Mouse (Mus musculus): ENCODE measurements around the gene Apc2. TPM values are rescaled to one million over a fixed set of nuclear protein-coding genes. Genes with fewer than 3 reads are reported as not detected.

Apc2 gene
- total and polyA plus RNA-seq, 3 experiments: 0.07 to 0.13 TPM; not detected in 1

DNA sequence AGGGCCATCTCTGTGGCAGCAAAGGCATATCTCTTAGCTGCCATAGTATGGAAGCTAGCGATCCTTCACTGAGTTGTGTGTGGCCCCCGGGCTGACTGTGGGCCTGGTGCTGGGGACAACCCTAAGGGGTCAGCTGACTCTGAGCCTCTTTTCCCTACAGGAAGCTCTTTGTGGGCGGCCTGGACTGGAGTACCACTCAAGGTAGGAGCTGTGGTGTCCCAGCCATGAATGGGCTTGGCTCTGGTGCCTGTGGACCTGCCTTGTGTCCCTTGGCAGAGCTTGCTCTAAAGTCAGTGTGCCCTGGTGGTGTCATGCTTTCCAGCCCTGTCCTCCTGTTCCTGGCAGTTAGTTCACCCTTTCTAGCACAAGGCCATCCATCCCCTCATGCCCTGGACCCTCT lies 21.9 kb upstream of the Apc2 start:
- TF ChIP-seq MAZ (IDR thresholded peaks at IDR 0.05; ENCODE audit: low read depth, low read length) (no peak), ZNF384 (IDR thresholded peaks at IDR 0.05; ENCODE audit: low read depth, low read length) (no peak), EP300 (IDR thresholded peaks at IDR 0.05; ENCODE audit: low read length) (no peak), MXI1 (IDR thresholded peaks at IDR 0.05; ENCODE audit: low read depth, low read length) (no peak), POLR2A (IDR thresholded peaks at IDR 0.05; ENCODE audit: low read depth, low read length) (no peak), GABPA (IDR thresholded peaks at IDR 0.05; ENCODE audit: insufficient replicate concordance, low read depth, low read length) (no peak), KAT2A (IDR thresholded peaks at IDR 0.05; ENCODE audit: insufficient replicate concordance, low read length) (no peak), NRF1 (IDR thresholded peaks at IDR 0.05; ENCODE audit: low read depth, low read length) (no peak), MAX (IDR thresholded peaks at IDR 0.05; ENCODE audit: low read length) (no peak), E2F4 (IDR thresholded peaks at IDR 0.05; ENCODE audit: insufficient replicate concordance, low read depth, low read length) (no peak), MEF2A (IDR thresholded peaks at IDR 0.05; ENCODE audit: borderline replicate concordance, low read depth, low read length) (no peak), SMC3 (IDR thresholded peaks at IDR 0.05; ENCODE audit: low read depth, low read length) (no peak), ZC3H11A (IDR thresholded peaks at IDR 0.05; ENCODE audit: low read depth, low read length) (no peak), RAD21 (IDR thresholded peaks at IDR 0.05; ENCODE audit: low read depth, low read length) (no peak), ZMIZ1 (IDR thresholded peaks at IDR 0.05; ENCODE audit: low read depth, low read length) (no peak), CTCF (conservative IDR thresholded peaks at IDR 0.05 in 1 of 2, IDR thresholded peaks at IDR 0.05 in 1 of 2; ENCODE audit: low read depth in 2 of 2, low read length in 2 of 2) (no peak), CHD1 (IDR thresholded peaks at IDR 0.05; ENCODE audit: low read depth, low read length) (no peak), UBTF (IDR thresholded peaks at IDR 0.05; ENCODE audit: low read depth, low read length) (no peak), PAX5 (IDR thresholded peaks at IDR 0.05; ENCODE audit: low read length) (no peak), TBP (conservative IDR thresholded peaks at IDR 0.05; ENCODE audit: low read depth, low read length) (no peak)
- peaks cover 60 to 86% of the 10 kb centered on the region in 2 experiments for H3K36me3 ChIP-seq (replicated peaks in 1 of 2; ENCODE audit: control insufficient read depth in 1 of 2, insufficient read depth in 1 of 2, low read length in 1 of 2)
- dilution Hi-C loops (cut with MboI; ENCODE audit: extremely low pct_ligation_motif_present, extremely low pct_unique_long_range_greater_than_20kb, low sequenced_read_pairs): no loop called here

DNA sequence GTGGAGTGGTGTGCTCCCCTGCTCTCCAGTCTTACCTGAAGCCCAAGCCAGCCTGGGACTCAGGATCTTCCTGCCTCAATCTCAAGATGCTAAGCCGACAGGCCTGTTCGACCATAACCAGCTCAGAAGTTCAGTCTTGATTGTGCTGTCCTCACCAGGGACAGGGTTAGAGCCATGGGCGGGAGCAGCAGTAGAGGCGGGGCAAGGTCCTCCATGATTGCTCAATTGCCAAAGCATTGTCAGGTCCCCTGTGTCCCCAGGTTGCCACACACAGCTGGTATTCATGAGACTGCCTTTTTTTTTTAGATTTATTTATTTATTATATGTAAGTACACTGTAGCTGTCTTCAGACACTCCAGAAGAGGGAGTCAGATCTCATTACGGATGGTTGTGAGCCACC lies 19.5 kb upstream of the Apc2 start:
- H3K27me3 ChIP-seq (replicated peaks): no peaks in the 10 kb centered on the region
- H3K9me3 ChIP-seq (replicated peaks; ENCODE audit: low read length): no peaks in the 10 kb centered on the region
- H3K4me2 ChIP-seq (ENCODE audit: insufficient read depth, low read depth, poor library complexity, severe bottlenecking): no peak overlapping the region
- no peak for DNase-seq (ENCODE audit: extremely low read depth)
- peaks cover 79 to 88% of the 10 kb centered on the region in 2 experiments for H3K36me3 ChIP-seq (replicated peaks in 1 of 2; ENCODE audit: control insufficient read depth in 1 of 2, insufficient read depth in 1 of 2, low read length in 1 of 2)
- peaks cover 25 to 57% of the 10 kb centered on the region in 2 experiments for H3K4me1 ChIP-seq (ENCODE audit: control insufficient read depth in 1 of 2, insufficient read depth in 2 of 2)
- dilution Hi-C loops (cut with MboI; ENCODE audit: extremely low pct_ligation_motif_present, extremely low pct_unique_long_range_greater_than_20kb, low sequenced_read_pairs): no loop called here
- in situ Hi-C loops (cut with MboI; ENCODE audit: low pct_ligation_motif_present, low pct_unique_long_range_greater_than_20kb, low sequenced_read_pairs): no loop called here
- TF ChIP-seq CHD2 (IDR thresholded peaks at IDR 0.05; ENCODE audit: low read length) (no peak), MYC (IDR thresholded peaks at IDR 0.05; ENCODE audit: low read depth, low read length) (no peak), JUND (conservative IDR thresholded peaks at IDR 0.05; ENCODE audit: low read depth, low read length) (no peak), IRF4 (IDR thresholded peaks at IDR 0.05; ENCODE audit: low read depth, low read length) (no peak)
- no peak overlapping the region for H3K9ac ChIP-seq (ENCODE audit: insufficient read depth, low read depth)
- H3K27ac ChIP-seq (ENCODE audit: insufficient read depth, low read depth): no peak overlapping the region
- H3K4me3 ChIP-seq (replicated peaks in 1 of 3; ENCODE audit: low read depth in 2 of 3, low read length in 2 of 3, poor library complexity in 1 of 3): no peak overlapping the region
- peaks cover 36% of the 10 kb centered on the region for H3K79me2 ChIP-seq (replicated peaks; ENCODE audit: control insufficient read depth, extremely low read depth, insufficient read depth, poor library complexity, severe bottlenecking)

More for the DNA sequence above, 21.9 kb upstream of the Apc2 start:
- Histone ChIP-seq H3K27ac (ENCODE audit: insufficient read depth, low read depth) (0 out of 2 replicates have a peak overlapping the region, but pooled peaks have one; percentile 0), H3K27me3 (replicated peaks) (no peaks in the 10 kb centered on the region), H3K4me2 (ENCODE audit: insufficient read depth, low read depth, poor library complexity, severe bottlenecking) (no peak overlapping the region), H3K9me3 (replicated peaks; ENCODE audit: low read length) (no peaks in the 10 kb centered on the region), H3K4me3 (replicated peaks in 1 of 3; ENCODE audit: low read depth in 2 of 3, low read length in 2 of 3, poor library complexity in 1 of 3) (no peak overlapping the region), H3K4me1 (ENCODE audit: control insufficient read depth in 1 of 2, insufficient read depth in 2 of 2) (peaks cover 34 to 57% of the 10 kb centered on the region in 2 experiments), H3K79me2 (replicated peaks; ENCODE audit: control insufficient read depth, extremely low read depth, insufficient read depth, poor library complexity, severe bottlenecking) (peaks cover 60% of the 10 kb centered on the region), H3K9ac (ENCODE audit: insufficient read depth, low read depth) (no peak overlapping the region)
- in situ Hi-C loops (cut with MboI; ENCODE audit: low pct_ligation_motif_present, low pct_unique_long_range_greater_than_20kb, low sequenced_read_pairs): no loop called here
- DNase-seq (ENCODE audit: extremely low read depth): no peak
